Mouse (Mus musculus) liver, embryonic 14.5 days (tissue): ENCODE results near the gene Trim14.

Source experiments
- CTCF ChIP-seq: IDR thresholded peaks from 2 replicates; pipeline ENCODE4 v1.5.1; 2016; ENCODE audit warnings: antibody characterized with exemption, low read depth, control low read depth
- EP300 ChIP-seq: IDR thresholded peaks from 2 replicates; pipeline ENCODE4 v1.6.1; 2016; ENCODE audit warnings: antibody characterized with exemption, low read depth

DNA sequence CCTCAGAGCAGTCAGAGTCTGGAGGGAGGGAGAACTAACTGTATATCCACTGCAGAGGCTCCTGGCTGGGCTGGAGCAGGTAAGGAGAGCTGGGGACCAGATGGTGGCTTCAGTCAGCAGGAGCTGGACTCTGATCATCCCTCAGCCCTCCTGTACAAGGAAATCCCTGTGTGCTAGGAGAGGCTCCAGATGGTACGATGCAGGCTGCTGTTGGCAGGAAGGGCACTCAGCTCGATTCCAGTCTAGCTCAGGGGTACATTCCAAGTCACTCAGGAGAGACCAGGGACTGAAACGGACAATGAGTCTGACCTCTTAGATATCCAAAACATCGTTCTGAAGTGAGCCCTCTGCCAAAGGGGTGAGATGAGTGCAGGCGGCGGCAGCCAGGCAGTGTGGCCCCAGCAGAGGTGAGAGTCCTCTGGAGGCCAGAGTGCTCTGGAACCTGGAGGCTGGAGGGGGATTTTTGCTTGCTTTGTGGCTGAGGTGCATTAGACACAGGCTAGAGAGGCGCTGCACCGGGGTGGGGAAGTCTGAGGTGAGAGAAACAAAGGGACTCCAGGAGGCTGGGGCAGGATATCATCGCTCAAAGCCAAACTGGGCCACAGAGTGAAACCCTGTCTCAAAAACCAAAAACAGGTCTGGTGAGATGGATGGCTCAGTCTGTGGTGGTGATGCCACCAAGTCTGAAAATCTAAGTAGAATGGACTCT lies 90.5 kb downstream of the Trim14 start:
- no peak for TF ChIP-seq CTCF
- no peak for TF ChIP-seq EP300
